Mouse (Mus musculus): ENCODE measurements at regions not wholly inside any gene's neighbourhood (a gene's known extent, or its start where the extent isn't known, plus 50 kb on each side); places are given as distances from the start of the nearest gene placed in this dataset.

- DNase-seq (ENCODE audit: inconsistent ontology term): no peak
Observed at GRCm38 (mm10) chr4:4920256-4920655, 127.1 kb upstream of the Impad1 start.

- DNase-seq (ENCODE audit: inconsistent ontology term): peak; percentile 76
Observed at GRCm38 (mm10) chr4:4875257-4875656, 82.1 kb upstream of the Impad1 start.

- no peak for DNase-seq (ENCODE audit: inconsistent ontology term)
Observed at GRCm38 (mm10) chr4:4858345-4858744, 65.2 kb upstream of the Impad1 start.
